Mouse (Mus musculus) embryonic fibroblast, embryonic 13.5 days (primary cell): ENCODE measurements around the gene Ergic1.

ENCODE experiments used
- CTCF ChIP-seq: IDR thresholded peaks from 2 replicates; pipeline ENCODE4 v1.5.1; 2011; ENCODE audit warnings: mild to moderate bottlenecking, control low read depth, low read length, moderate library complexity, borderline replicate concordance; ENCODE audit not compliant: insufficient read depth
- POLR2A ChIP-seq: IDR thresholded peaks from 2 replicates; pipeline ENCODE4 v1.6.1; 2011; ENCODE audit warnings: low read depth, mild to moderate bottlenecking, control low read depth, low read length, moderate library complexity

GRCm38 (mm10) chr17:26603311-26603710 is 42.0 kb downstream of the Ergic1 start:
- TF ChIP-seq POLR2A (no peak), CTCF (no peak)
